Mouse (Mus musculus) testis, postnatal 14 days (tissue): ENCODE results near the gene Ilk.
A peak's percentile ranks its signal among the peaks of the same experiment; 100 is the strongest.
"Not testable (repeated sequence)": the region's sequence is repeated elsewhere in the genome, so short reads cannot be mapped to it uniquely, and the experiment has no call there.

Experiments used
- DNase-seq: peaks from one replicate; pipeline ENCODE4 v3.0.0; 2021; ENCODE audit warnings: low spot score

Gene Ilk

GRCm38 (mm10) chr7:105736264-105736901 lies at the start of gene Ilk:
TSS of gene Ilk (plus strand) at chr7:105736592.
- peak; percentile 93 for DNase-seq

GRCm38 (mm10) chr7:105690875-105691274 lies 45.5 kb upstream of the Ilk start:
- no peak for DNase-seq

- no peak for DNase-seq
Measured at GRCm38 (mm10) chr7:105703184-105703583, 33.2 kb upstream of the Ilk start.

- DNase-seq = no peak
Measured at GRCm38 (mm10) chr7:105703816-105704215, 32.6 kb upstream of the Ilk start.

- no peak for DNase-seq
Measured at GRCm38 (mm10) chr7:105708733-105709132, 27.7 kb upstream of the Ilk start.

GRCm38 (mm10) chr7:105715366-105715765 lies 21.0 kb upstream of the Ilk start:
- no peak for DNase-seq

- no peak for DNase-seq
Measured at GRCm38 (mm10) chr7:105721916-105722315, 14.5 kb upstream of the Ilk start.

- no peak for DNase-seq
Measured at GRCm38 (mm10) chr7:105726144-105726979, 10.0 kb upstream of the Ilk start.

- no peak for DNase-seq
Measured at GRCm38 (mm10) chr7:105726980-105727325, 9.4 kb upstream of the Ilk start.

- DNase-seq = no peak
Measured at GRCm38 (mm10) chr7:105728701-105729428, 7.5 kb upstream of the Ilk start.

GRCm38 (mm10) chr7:105733836-105734235 lies 2.6 kb upstream of the Ilk start:
- no peak for DNase-seq

GRCm38 (mm10) chr7:105734826-105735225 lies 1.6 kb upstream of the Ilk start:
- no peak for DNase-seq

- DNase-seq = not testable (repeated sequence)
Measured at GRCm38 (mm10) chr7:105735464-105735863, 928 bp upstream of the Ilk start.

GRCm38 (mm10) chr7:105736911-105737521 lies 624 bp downstream of the Ilk start, which contains the start of gene Rrp8:
TSS of gene Rrp8 (minus strand) at chr7:105737385.
- peak; percentile 52 for DNase-seq

GRCm38 (mm10) chr7:105737648-105738047 lies 1.3 kb downstream of the Ilk start:
- DNase-seq = no peak

- DNase-seq = no peak
Measured at GRCm38 (mm10) chr7:105738286-105738685, 1.9 kb downstream of the Ilk start.

- DNase-seq = peak; percentile 51
Measured at GRCm38 (mm10) chr7:105738948-105739347, 2.6 kb downstream of the Ilk start.

GRCm38 (mm10) chr7:105740089-105740795 lies 3.9 kb downstream of the Ilk start:
- no peak for DNase-seq

GRCm38 (mm10) chr7:105740851-105741250 lies 4.5 kb downstream of the Ilk start:
- DNase-seq = no peak

GRCm38 (mm10) chr7:105741978-105742377 lies 5.6 kb downstream of the Ilk start:
- no peak for DNase-seq

- DNase-seq = not testable (repeated sequence)
Measured at GRCm38 (mm10) chr7:105742539-105743215, 6.3 kb downstream of the Ilk start.
